Mouse (Mus musculus): ENCODE results near the gene Sgip1.

DNA sequence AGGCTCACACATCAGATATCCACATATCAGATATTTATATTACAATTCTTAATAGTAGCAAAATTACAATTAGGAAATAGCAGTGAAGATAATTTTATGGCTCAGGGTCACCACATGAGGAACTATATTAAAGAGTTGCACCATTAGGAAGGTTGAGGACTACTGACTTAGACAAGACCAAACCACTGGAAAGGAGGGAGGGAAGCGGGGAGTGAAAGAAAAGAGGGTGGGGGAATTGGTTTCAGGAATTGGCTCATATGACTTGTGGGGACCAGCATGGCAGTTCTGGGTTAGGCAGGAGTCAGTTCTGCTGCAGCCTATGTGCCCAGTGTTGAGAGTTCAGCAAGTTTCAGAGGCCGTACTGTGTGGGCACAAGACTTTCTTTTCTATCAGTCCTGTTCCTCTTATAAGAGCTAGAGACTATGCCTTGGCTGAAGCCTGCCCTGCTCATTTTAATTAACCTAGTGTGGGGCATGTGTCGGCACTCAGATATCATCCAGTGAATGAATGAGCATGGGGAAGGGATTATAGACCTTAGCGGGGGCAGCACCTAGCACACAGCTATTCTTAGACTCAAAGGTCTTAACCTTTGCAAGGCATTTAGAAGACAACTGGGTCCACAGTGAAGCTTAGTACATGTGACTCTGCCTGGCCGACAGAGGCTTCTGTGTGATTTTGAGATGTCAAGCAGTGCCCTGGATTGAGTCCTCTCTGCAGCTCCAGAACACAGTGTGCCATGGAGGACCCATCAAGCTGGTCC lies 30.7 kb downstream of the Sgip1 start:
- TF ChIP-seq CTCF (IDR thresholded peaks at IDR 0.05 in 2 of 3, conservative IDR thresholded peaks at IDR 0.05 in 1 of 3; ENCODE audit: control insufficient read depth in 1 of 3, insufficient read depth in 1 of 3, low read depth in 2 of 3, low read length in 3 of 3, poor library complexity in 1 of 3, severe bottlenecking in 1 of 3), result no peak
- TF ChIP-seq ETS1 (IDR thresholded peaks at IDR 0.05; ENCODE audit: low read depth, low read length), result no peak
- no peak for TF ChIP-seq CHD1 (IDR thresholded peaks at IDR 0.05; ENCODE audit: low read depth, low read length)
- TF ChIP-seq TCF12 (IDR thresholded peaks at IDR 0.05; ENCODE audit: low read depth, low read length), result no peak
- no peak for TF ChIP-seq MAFK (IDR thresholded peaks at IDR 0.05; ENCODE audit: borderline replicate concordance, low read depth, low read length)
- no peak for TF ChIP-seq POLR2A (IDR thresholded peaks at IDR 0.05; ENCODE audit: control insufficient read depth in 1 of 2, insufficient read depth in 1 of 2, low read depth in 1 of 2, low read length in 2 of 2, poor library complexity in 1 of 2)
- TF ChIP-seq JUND (IDR thresholded peaks at IDR 0.05; ENCODE audit: low read depth, low read length), result no peak
- TF ChIP-seq CHD2 (IDR thresholded peaks at IDR 0.05; ENCODE audit: low read length), result no peak
